Mouse (Mus musculus) gastrocnemius, postnatal 10 days (tissue): ENCODE results near the gene Ubox5. TPM values are rescaled to one million over a fixed set of nuclear protein-coding genes. Genes with fewer than 3 reads are reported as not detected.

Source experiments
- DNase-seq: peaks from one replicate; pipeline ENCODE4 v3.0.0; 2021; ENCODE audit warnings: mixed read lengths
- total RNA-seq, 2 experiments: library from RNA; stranded (reverse); gene quantifications; 2 replicates each; pipeline ENCODE4 v1.2.3; 2021

Ubox5 gene
- total RNA-seq, 2 experiments from 2014 or later: 4.7 to 5.1 TPM

DNA sequence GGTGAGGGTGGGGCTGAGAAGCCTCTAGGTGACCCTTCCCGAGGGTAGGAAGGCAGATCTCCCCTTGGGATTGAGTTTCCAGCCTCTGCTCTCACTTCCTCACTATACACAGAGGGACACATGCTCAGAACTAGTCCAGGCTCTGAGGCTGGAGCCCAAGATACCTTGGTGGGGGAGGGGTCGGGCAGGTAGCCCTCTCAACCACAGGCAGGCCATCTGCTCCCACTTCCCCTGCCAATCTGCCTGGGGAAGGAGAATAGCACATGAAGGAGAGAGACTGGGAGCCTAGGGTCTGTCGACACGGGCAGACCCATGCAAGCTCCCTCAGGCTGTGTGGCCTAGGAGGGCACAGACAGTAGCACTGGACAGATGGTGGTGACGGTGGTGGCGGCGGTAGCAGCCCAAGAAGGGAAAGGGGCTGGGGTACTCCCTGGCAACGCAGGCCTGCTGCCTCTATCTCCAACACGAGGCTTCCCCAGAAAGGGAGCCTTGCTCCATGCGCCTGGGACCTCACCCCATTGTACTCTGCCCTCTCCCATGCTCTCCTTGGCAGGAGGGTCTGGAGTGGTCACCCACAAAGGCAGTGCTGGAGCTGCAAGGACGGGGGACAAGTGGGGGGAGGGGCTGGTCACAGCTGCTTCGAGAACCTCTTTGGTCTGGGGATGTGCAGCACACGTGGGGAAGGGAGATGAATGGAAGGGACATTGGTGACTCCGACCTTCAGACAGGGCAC, 4.3 kb upstream of the Ubox5 start:
- no peak for DNase-seq

DNA sequence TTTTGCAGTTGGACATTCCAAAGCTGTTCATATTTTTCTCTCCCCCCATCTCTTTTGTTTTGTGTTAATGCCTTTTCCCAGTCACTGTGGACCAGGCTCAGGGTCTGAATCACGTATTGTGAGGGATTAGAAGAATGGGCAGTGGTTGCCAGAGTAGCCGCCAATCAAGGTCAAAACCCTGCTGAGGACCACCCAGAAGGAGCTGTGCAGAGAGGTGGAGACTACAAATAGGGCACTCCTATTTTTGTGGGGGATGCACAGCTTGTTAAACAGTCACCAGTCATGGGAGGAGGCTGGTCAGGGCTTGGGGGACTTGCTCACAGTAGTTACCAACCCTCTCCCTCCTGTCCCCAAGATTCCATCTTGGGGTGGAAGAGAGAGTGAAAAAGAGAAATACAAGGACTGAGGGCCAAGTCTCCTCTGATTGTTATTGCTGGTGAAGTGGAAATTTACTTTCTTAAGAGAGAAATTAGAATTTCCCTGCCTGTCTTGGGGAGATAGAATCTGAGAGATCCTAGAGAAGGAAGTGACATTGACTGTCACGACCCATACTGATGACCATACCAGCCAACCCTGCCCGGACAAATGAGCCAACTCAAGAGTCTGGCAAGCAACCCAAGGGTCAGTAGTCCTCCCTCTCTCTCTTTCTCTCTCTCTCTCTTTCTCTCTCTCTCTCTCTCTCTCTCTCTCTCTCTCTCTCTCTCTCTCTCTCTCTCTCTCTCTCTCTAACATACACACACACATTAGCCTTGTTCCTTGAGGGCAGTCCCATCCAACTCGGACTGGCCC, 3.2 kb upstream of the Ubox5 start:
- no peak for DNase-seq

DNA sequence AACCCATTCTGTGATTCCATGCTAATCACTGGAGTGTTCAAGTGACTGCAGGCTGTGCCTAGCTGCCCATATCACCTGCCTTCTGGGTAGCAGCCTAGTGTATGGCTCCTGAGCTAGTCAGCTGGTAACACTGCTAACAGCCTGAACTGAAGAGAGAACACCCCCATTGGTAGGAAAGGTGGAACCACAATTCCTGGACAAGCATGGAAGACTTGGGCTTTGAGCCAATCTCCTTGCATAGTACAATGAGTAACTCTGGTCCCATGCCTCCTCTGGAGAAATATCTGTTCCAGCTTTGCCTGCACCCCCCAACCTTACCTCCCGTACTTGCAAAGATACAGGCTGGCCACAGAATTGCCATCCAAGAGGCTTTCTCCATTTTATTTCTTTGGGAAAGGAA, 2.6 kb upstream of the Ubox5 start:
- DNase-seq: no peak

- DNase-seq: no peak
These were observed 579 bp downstream of the Ubox5 start for GRCm38 (mm10) chr2:130629080-130629838.

DNA sequence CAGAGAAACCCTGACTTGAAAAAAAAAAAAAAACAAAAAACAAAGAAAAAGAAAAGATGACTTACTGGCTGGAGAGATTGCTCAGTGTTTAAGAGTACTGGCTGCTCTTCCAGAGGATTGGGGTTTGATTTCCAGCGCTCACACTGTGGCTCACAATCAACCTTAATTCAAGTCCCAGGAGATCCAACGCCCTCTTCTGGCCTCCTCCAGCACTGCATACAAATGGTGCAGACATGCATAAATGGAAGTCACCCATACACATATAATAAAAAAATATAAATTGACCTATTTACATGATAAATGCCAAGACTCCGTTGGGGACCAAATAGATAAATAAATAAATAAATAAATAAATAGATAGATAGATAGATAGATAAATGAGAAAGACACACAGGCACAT, 1.4 kb downstream of the Ubox5 start:
- no peak for DNase-seq

DNA sequence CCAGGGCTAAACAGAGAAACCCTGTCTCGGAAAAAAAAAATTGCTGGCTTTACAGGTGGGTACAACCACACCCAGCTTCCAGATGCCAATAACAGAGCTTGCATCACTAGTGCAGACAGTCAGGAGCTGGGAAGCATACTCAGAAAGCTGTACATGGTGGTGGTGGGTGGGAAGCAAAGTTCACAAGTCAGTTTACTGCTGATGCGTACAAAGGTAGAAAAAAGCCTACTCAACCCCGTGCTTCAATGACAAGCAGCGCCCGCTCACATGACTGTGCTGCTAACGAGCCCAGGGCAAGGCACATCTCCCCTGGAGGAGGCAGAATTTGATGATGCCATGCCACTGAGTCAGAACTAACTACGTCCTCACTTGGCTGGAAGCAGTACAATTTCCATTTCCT, 10.9 kb downstream of the Ubox5 start:
- no peak for DNase-seq

DNA sequence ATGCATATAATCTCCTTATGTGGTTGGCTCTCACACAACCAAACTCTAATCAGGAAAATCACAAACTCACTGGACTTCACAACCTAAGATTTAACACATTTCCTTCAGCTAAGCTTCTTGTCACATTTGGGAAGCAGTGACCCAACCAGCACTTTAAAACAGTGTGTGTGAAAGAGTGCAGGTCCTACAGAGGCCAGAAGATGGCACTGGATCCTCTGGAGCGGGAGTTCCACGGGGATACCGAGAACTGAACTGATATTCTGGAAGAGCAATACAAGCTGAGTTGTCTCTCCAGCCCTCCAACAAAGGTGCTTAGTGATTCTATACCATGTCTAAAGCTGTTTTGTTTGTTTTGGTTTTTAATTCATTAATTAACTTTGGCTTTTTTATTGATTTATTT, 16.7 kb downstream of the Ubox5 start:
- DNase-seq: no peak

GRCm38 (mm10) chr2:130602195-130602594, 27.6 kb downstream of the Ubox5 start:
- DNase-seq: no peak

- DNase-seq: no peak
These were observed 31.4 kb downstream of the Ubox5 start for GRCm38 (mm10) chr2:130598399-130598798.

- no peak for DNase-seq
These were observed 32.2 kb downstream of the Ubox5 start for GRCm38 (mm10) chr2:130597601-130598010.

DNA sequence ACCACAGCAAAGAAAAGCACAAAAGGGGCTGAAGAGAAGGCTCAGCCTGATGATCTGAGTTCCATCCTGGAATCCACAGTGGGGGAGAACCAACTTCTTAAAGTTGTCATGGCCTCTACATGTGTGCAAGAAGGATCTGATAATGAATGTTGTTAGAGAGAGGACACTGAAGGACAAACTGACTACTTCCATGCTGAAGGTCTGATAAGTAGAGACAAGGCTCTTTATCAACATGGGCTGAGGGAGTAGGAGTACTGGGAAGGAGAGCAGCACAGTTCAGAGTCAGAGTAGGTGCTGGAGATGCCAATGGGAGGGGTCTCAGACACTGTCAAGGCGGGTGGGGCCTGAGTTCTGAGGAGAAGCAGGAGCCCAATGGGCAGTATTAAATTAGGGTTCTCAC, 34.2 kb downstream of the Ubox5 start:
- no peak for DNase-seq

- DNase-seq: no peak
These were observed 38.8 kb downstream of the Ubox5 start for GRCm38 (mm10) chr2:130591016-130591415.

- no peak for DNase-seq
These were observed 40.1 kb downstream of the Ubox5 start for GRCm38 (mm10) chr2:130589761-130590160.

- no peak for DNase-seq
These were observed 40.7 kb downstream of the Ubox5 start for GRCm38 (mm10) chr2:130589157-130589556.

DNA sequence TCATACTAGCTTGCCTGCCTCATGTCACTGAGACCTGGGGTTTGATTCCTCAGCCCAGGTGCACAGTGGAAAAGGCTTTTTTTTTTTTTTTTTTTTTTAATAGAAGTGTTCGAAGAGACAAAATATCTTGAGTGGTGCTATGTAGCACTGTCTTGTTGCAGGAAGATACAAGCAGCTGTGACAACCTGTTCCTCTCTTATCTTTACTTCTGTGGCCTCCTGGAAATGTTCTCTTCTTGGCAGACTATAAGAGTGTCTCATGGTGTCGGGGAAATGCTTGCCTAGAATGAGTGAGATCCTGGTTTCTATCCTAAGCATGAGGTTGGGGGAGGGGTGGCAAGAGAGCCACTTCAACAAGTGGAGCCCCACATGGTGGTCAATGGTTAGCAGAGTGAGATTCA, 41.5 kb downstream of the Ubox5 start:
- DNase-seq: no peak

GRCm38 (mm10) chr2:130586016-130586415, 43.8 kb downstream of the Ubox5 start:
- no peak for DNase-seq

GRCm38 (mm10) chr2:130583902-130584560, 45.8 kb downstream of the Ubox5 start:
- no peak for DNase-seq

DNA sequence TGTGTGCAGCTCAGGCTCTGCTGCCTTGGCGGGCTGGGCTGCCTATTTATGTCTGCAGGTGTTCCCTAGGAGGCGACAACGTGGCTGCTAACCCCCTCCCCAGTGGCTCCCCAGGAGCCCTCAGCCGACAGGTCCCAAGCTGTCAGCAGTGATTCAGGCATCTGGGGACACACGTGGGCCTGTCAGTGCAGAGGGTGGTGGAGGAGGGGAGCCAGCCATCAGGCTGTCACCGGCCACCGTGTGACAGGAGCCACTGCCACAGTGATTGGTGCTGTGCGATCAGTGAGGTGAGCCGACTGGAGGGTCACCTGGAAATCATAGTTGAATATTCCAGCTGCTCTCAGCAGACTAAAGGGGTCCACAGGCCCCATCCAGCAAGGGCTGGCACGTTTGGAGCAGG, 47.3 kb downstream of the Ubox5 start, which contains the start of gene Avp:
Gene Avp, minus strand, starts transcription at position 3 of the 400 bp plus-strand sequence.
- DNase-seq: no peak

DNA sequence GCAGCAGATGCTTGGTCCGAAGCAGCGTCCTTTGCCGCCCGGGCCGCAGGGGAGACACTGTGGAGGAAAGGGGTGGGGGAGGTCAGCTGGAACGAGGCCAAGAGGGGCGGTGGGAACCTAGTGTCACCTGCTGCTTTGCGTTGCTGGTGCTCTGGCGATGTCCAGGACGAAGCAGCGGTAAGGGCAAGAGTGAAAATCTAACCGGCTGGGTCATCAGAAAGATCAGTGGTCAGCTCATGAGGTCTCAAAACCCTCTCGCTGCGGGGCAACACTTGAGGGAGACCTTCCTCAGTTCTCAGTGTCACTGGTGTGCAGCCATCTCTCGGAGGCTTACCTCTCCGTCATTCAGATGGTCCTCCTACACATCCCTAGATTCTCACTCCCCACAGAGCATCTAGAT, 48.6 kb downstream of the Ubox5 start:
- DNase-seq: no peak

DNA sequence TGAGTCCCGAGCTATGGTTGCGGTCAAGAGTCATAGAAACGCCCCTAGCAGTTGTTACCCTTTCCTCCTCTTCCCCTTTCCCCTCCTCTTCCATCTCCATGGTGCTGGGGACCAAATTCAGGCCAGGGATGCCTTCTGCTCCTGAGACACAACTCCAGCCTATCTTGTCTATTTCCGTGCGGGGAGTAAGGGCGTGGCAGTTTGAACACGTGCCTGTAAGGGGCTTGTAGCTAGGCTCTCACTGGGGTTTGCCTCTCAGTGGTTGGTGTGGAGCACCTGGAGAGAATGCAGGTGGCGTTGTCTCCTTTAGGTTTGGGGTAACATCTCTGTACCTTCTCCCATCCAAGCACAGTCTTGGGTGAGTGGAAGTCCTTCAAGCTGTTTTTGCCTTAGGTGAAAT, 50.0 kb downstream of the Ubox5 start:
- DNase-seq: no peak

- DNase-seq: peak; percentile 57
These were observed 51.7 kb downstream of the Ubox5 start for GRCm38 (mm10) chr2:130578148-130578547.

DNA sequence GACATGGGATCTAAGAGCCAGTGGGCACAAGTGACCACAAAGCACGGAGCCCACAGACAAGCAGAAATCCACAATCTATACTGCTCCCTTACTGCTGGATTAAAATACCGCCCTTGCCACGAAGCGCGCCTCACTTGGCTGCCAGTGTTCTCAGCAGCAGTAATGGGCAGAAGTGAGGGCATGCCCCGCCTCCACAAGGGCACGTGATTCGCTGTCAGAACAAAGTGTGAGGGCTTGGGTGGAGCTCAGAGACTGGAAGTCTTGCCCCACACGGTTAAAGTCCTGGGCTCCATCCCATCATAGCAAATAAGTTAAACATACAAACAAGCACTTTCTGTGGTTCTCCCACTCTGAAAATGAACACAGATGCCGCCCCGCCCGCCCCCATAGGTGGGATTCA, 52.2 kb downstream of the Ubox5 start:
- no peak for DNase-seq
